Comparison of ENCODE assay signal across 8 mouse cellular contexts in genomic region chr1:36160246-36160645, GRCm38 (mm10).
DNase-seq lines count a peak whose midpoint lies in the region; ATAC-seq lines count a peak whose summit lies in the region.

No protein-coding gene starts in this region.

- 0 out of 2 replicates have a peak, but pooled peaks have one; percentile 38 for ATAC-seq in monocyte, adult 5-6 weeks (replicated peaks; ENCODE audit: insufficient number of reproducible peaks, low FRiP score, low TSS enrichment, poor library complexity, severe bottlenecking)

- DNase-seq in cerebellum, adult 9-11 months, result peak; percentile 11
- DNase-seq in cerebellum, postnatal 4 days (ENCODE audit: low spot score in 2 of 2), result no peak
- DNase-seq in urinary bladder, postnatal 14 days (ENCODE audit: low spot score), result peak; percentile 41
- no peak for DNase-seq in urinary bladder, postnatal 25 days (ENCODE audit: low spot score)
- peak; percentile 73 to 84 for DNase-seq in thymus, postnatal 36 days
- no peak for DNase-seq in adrenal gland, adult 2 months
- DNase-seq in spleen, adult 18-20 months, result no peak

Comparison
In these comparisons a context has a peak if more than half of its experiments do, and no peak if none do; other contexts are left out.
1. DNase-seq: peak in cerebellum, adult 9-11 months (single experiment), urinary bladder, postnatal 14 days (single experiment) and thymus, postnatal 36 days (2 of 2); none in cerebellum, postnatal 4 days (0 of 2), urinary bladder, postnatal 25 days (single experiment), adrenal gland, adult 2 months (single experiment) and spleen, adult 18-20 months (0 of 2).